Mouse (Mus musculus): Measurements from ENCODE around the gene Il17re. TPM values are rescaled to one million over a fixed set of nuclear protein-coding genes. Genes with fewer than 3 reads are reported as not detected.

The Il17re gene
- polyA plus RNA-seq, 1 experiment from 2014 or later, result 7.8 TPM

- no peak overlapping the region for H3K4me3 ChIP-seq (replicated peaks)
- H3K4me1 ChIP-seq, result peaks cover 32% of the 10 kb centered on the region
- H3K27me3 ChIP-seq, result peaks cover 14% of the 10 kb centered on the region
- H3K27ac ChIP-seq, result no peak overlapping the region
- ATAC-seq (replicated peaks; ENCODE audit: low FRiP score), result no peak
- 58% methylated on average over 2 of the region's 2 CpGs for WGBS
- H3K4me2 ChIP-seq, result no peak overlapping the region
- no peaks in the 10 kb centered on the region for H3K9me3 ChIP-seq (replicated peaks)
- H3K9ac ChIP-seq, result no peak overlapping the region
- H3K36me3 ChIP-seq, result no peaks in the 10 kb centered on the region
Observed at GRCm38 (mm10) chr6:113473246-113473645, 15.0 kb downstream of the Il17re start.

GRCm38 (mm10) chr6:113473715-113474114, 15.4 kb downstream of the Il17re start:
- Histone ChIP-seq H3K4me2 (no peak overlapping the region), H3K9me3 (replicated peaks) (no peaks in the 10 kb centered on the region), H3K4me1 (peaks cover 31% of the 10 kb centered on the region), H3K27me3 (peaks cover 14% of the 10 kb centered on the region), H3K27ac (no peak overlapping the region), H3K9ac (no peak overlapping the region), H3K36me3 (no peaks in the 10 kb centered on the region), H3K4me3 (replicated peaks) (no peak overlapping the region)
- no peak for ATAC-seq (replicated peaks; ENCODE audit: low FRiP score)
- WGBS, result 83% methylated on average over 6 of the region's 6 CpGs

GRCm38 (mm10) chr6:113477353-113477752, 19.1 kb downstream of the Il17re start:
- no peaks in the 10 kb centered on the region for H3K9me3 ChIP-seq (replicated peaks)
- peaks cover 17% of the 10 kb centered on the region for H3K27me3 ChIP-seq
- no peaks in the 10 kb centered on the region for H3K36me3 ChIP-seq
- peaks cover 19% of the 10 kb centered on the region for H3K4me1 ChIP-seq
- 30% methylated on average over 7 of the region's 7 CpGs for WGBS
- H3K4me3 ChIP-seq (replicated peaks), result no peak overlapping the region
- no peak overlapping the region for H3K4me2 ChIP-seq
- ATAC-seq (replicated peaks; ENCODE audit: low FRiP score), result no peak
- H3K27ac ChIP-seq, result no peak overlapping the region
- H3K9ac ChIP-seq, result no peak overlapping the region

GRCm38 (mm10) chr6:113478906-113479305, 20.6 kb downstream of the Il17re start:
- no peak for ATAC-seq (replicated peaks; ENCODE audit: low FRiP score)
- 79% methylated on average over 10 of the region's 10 CpGs for WGBS

GRCm38 (mm10) chr6:113480555-113481373, 22.5 kb downstream of the Il17re start:
- WGBS, result 60% methylated on average over 18 of the region's 18 CpGs
- no peak for ATAC-seq (replicated peaks; ENCODE audit: low FRiP score)
- H3K27ac ChIP-seq, result no peak overlapping the region

More at GRCm38 (mm10) chr6:113478906-113479305, 20.6 kb downstream of the Il17re start:
- Histone ChIP-seq H3K4me2 (no peak overlapping the region), H3K27ac (no peak overlapping the region), H3K9me3 (replicated peaks) (no peaks in the 10 kb centered on the region), H3K4me1 (peaks cover 29% of the 10 kb centered on the region), H3K9ac (no peak overlapping the region), H3K36me3 (no peaks in the 10 kb centered on the region), H3K4me3 (replicated peaks) (no peak overlapping the region), H3K27me3 (peaks cover 22% of the 10 kb centered on the region)

GRCm38 (mm10) chr6:113482477-113483099, 24.3 kb downstream of the Il17re start:
- Histone ChIP-seq H3K27ac (peak overlapping the region; percentile 88), H3K4me3 (replicated peaks) (peak overlapping the region; percentile 65), H3K4me1 (peaks cover 41% of the 10 kb centered on the region), H3K9me3 (replicated peaks) (no peaks in the 10 kb centered on the region), H3K27me3 (peaks cover 22% of the 10 kb centered on the region), H3K4me2 (peak overlapping the region; percentile 92), H3K36me3 (0 out of 2 replicates have a peak, but pooled peaks cover 1% of the 10 kb centered on the region), H3K9ac (peak overlapping the region; percentile 62)
- ATAC-seq (replicated peaks; ENCODE audit: low FRiP score), result peak; percentile 53
- 2% methylated on average over 65 of the region's 65 CpGs for WGBS

More at GRCm38 (mm10) chr6:113480555-113481373, 22.5 kb downstream of the Il17re start:
- Histone ChIP-seq H3K9me3 (replicated peaks) (no peaks in the 10 kb centered on the region), H3K27me3 (peaks cover 22% of the 10 kb centered on the region), H3K4me3 (replicated peaks) (no peak overlapping the region), H3K9ac (no peak overlapping the region), H3K4me2 (no peak overlapping the region), H3K4me1 (peaks cover 34% of the 10 kb centered on the region), H3K36me3 (no peaks in the 10 kb centered on the region)

- Histone ChIP-seq H3K4me2 (peak within 1 kb of the TSS; percentile 92), H3K36me3 (0 out of 2 replicates have a peak, but pooled peaks cover 7% of the 10 kb centered on the region), H3K27ac (peak within 1 kb of the TSS; percentile 88), H3K9ac (peak within 1 kb of the TSS; percentile 62), H3K9me3 (replicated peaks) (no peaks in the 10 kb centered on the region), H3K27me3 (peaks cover 22% of the 10 kb centered on the region), H3K4me3 (replicated peaks) (peak within 1 kb of the TSS; percentile 65), H3K4me1 (peaks cover 41% of the 10 kb centered on the region)
- WGBS, result under 1% methylated on average over 26 of the region's 26 CpGs
- peak; percentile 95 for ATAC-seq (replicated peaks; ENCODE audit: low FRiP score)
Observed at GRCm38 (mm10) chr6:113483100-113483615, 24.9 kb downstream of the Il17re start, which contains the start of gene Creld1. Gene Creld1 (plus strand): TSS chr6:113483297.

GRCm38 (mm10) chr6:113483729-113484128, 25.4 kb downstream of the Il17re start:
- peak overlapping the region; percentile 92 for H3K4me2 ChIP-seq
- peaks cover 41% of the 10 kb centered on the region for H3K4me1 ChIP-seq
- H3K4me3 ChIP-seq (replicated peaks), result peak overlapping the region; percentile 65
- no peaks in the 10 kb centered on the region for H3K9me3 ChIP-seq (replicated peaks)
- peak overlapping the region; percentile 88 for H3K27ac ChIP-seq
- H3K36me3 ChIP-seq, result peaks cover 13% of the 10 kb centered on the region; the same call in 1 of the 2 replicates
- peak; percentile 47; the same call in 1 of the 2 replicates for ATAC-seq (replicated peaks; ENCODE audit: low FRiP score)
- 7% methylated on average over 10 of the region's 10 CpGs for WGBS
- peaks cover 22% of the 10 kb centered on the region for H3K27me3 ChIP-seq
- peak overlapping the region; percentile 62 for H3K9ac ChIP-seq

- 47% methylated on average over 7 of the region's 7 CpGs for WGBS
- Histone ChIP-seq H3K4me1 (peaks cover 26% of the 10 kb centered on the region), H3K4me2 (no peak overlapping the region), H3K9ac (no peak overlapping the region), H3K27ac (no peak overlapping the region), H3K4me3 (replicated peaks) (no peak overlapping the region), H3K36me3 (peaks cover 46% of the 10 kb centered on the region), H3K27me3 (peaks cover 7% of the 10 kb centered on the region), H3K9me3 (replicated peaks) (no peaks in the 10 kb centered on the region)
- ATAC-seq (replicated peaks; ENCODE audit: low FRiP score), result no peak
Observed at GRCm38 (mm10) chr6:113487125-113487576, 28.9 kb downstream of the Il17re start.

GRCm38 (mm10) chr6:113489410-113489809, 31.1 kb downstream of the Il17re start:
- ATAC-seq (replicated peaks; ENCODE audit: low FRiP score), result no peak
- WGBS, result 94% methylated on average over 14 of the region's 14 CpGs

GRCm38 (mm10) chr6:113492101-113492864, 34.0 kb downstream of the Il17re start:
- no peak overlapping the region for H3K9ac ChIP-seq
- H3K4me1 ChIP-seq, result peaks cover 21% of the 10 kb centered on the region
- peaks cover 25% of the 10 kb centered on the region for H3K27me3 ChIP-seq
- H3K4me2 ChIP-seq, result no peak overlapping the region
- WGBS, result 73% methylated on average over 24 of the region's 24 CpGs
- no peak for ATAC-seq (replicated peaks; ENCODE audit: low FRiP score)
- no peak overlapping the region for H3K4me3 ChIP-seq (replicated peaks)
- no peaks in the 10 kb centered on the region for H3K9me3 ChIP-seq (replicated peaks)
- no peak overlapping the region for H3K27ac ChIP-seq
- H3K36me3 ChIP-seq, result peaks cover 55% of the 10 kb centered on the region

More at GRCm38 (mm10) chr6:113489410-113489809, 31.1 kb downstream of the Il17re start:
- H3K4me2 ChIP-seq, result no peak overlapping the region
- H3K4me3 ChIP-seq (replicated peaks), result no peak overlapping the region
- no peaks in the 10 kb centered on the region for H3K9me3 ChIP-seq (replicated peaks)
- peaks cover under 1% of the 10 kb centered on the region; the same call in 1 of the 2 replicates for H3K27me3 ChIP-seq
- no peak overlapping the region for H3K9ac ChIP-seq
- no peak overlapping the region for H3K27ac ChIP-seq
- H3K36me3 ChIP-seq, result peaks cover 55% of the 10 kb centered on the region
- peaks cover 12% of the 10 kb centered on the region for H3K4me1 ChIP-seq
